Mouse (Mus musculus) ES-Bruce4 (cell line): Measurements from ENCODE around the gene Tigit. TPM values are rescaled to one million over a fixed set of nuclear protein-coding genes. Genes with fewer than 3 reads are reported as not detected.

ENCODE experiments used
- H3K27ac ChIP-seq: 2 replicates; pipeline ENCODE4 v1.5.1; 2012; ENCODE audit warnings: low read length, inconsistent platforms; ENCODE audit not compliant: insufficient read depth
- H3K27me3 ChIP-seq: 2 replicates; pipeline ENCODE4 v1.6.1; 2012; ENCODE audit warnings: mild to moderate bottlenecking, low read length, inconsistent platforms; ENCODE audit not compliant: control insufficient read depth, poor library complexity, insufficient read depth, severe bottlenecking
- H3K36me3 ChIP-seq: 2 replicates; pipeline ENCODE4 v1.6.1; 2012; ENCODE audit warnings: inconsistent platforms, mild to moderate bottlenecking, low read length, moderate library complexity; ENCODE audit not compliant: control insufficient read depth, poor library complexity, insufficient read depth, severe bottlenecking
- H3K4me1 ChIP-seq: one replicate; pipeline ENCODE4 v1.8.1; 2011; ENCODE audit warnings: low read length; ENCODE audit not compliant: control insufficient read depth, insufficient read depth
- H3K4me3 ChIP-seq: 2 replicates; pipeline ENCODE4 v1.5.1; 2011; ENCODE audit warnings: low read depth, mild to moderate bottlenecking, low read length
- H3K9ac ChIP-seq: 2 replicates; pipeline ENCODE4 v1.6.1; 2012; ENCODE audit warnings: low read depth, mild to moderate bottlenecking, inconsistent platforms; ENCODE audit not compliant: poor library complexity, severe bottlenecking
- H3K9me3 ChIP-seq: replicated peaks from 2 replicates; pipeline ENCODE4 v1.6.1; 2012; ENCODE audit warnings: mild to moderate bottlenecking, low read length, inconsistent platforms; ENCODE audit not compliant: control insufficient read depth, poor library complexity, insufficient read depth, severe bottlenecking
- CTCF ChIP-seq: IDR thresholded peaks from one replicate; pipeline ENCODE4 v1.8.1; 2011; ENCODE audit warnings: low read depth, low read length
- EP300 ChIP-seq: IDR thresholded peaks from 2 replicates; pipeline ENCODE4 v1.6.1; 2011; ENCODE audit warnings: low read depth, low read length; ENCODE audit not compliant: insufficient read depth
- POLR2A ChIP-seq: IDR thresholded peaks from one replicate; pipeline ENCODE4 v1.8.1; 2011; ENCODE audit warnings: low read length; ENCODE audit not compliant: insufficient read depth
- polyA plus RNA-seq: library from polyadenylated mRNA; stranded (reverse); fragments of >200 nt; gene quantifications from 2 replicates; pipeline ENCODE4 v1.2.4, GENCODE M21; 2011; ENCODE audit warnings: low read depth; ENCODE audit not compliant: missing spikeins, insufficient read depth, insufficient read length

Tigit gene
- polyA plus RNA-seq, 1 experiment = not detected

- H3K9me3 ChIP-seq = no peaks in the 10 kb centered on the region
- no peaks in the 10 kb centered on the region for H3K27me3 ChIP-seq
- no peak overlapping the region for H3K4me3 ChIP-seq
- H3K36me3 ChIP-seq = no peaks in the 10 kb centered on the region
- H3K9ac ChIP-seq = no peak overlapping the region
- TF ChIP-seq EP300 (no peak), CTCF (no peak), POLR2A (no peak)
- no peaks in the 10 kb centered on the region for H3K4me1 ChIP-seq
- H3K27ac ChIP-seq = no peak overlapping the region
Measured at GRCm38 (mm10) chr16:43646943-43647342, 17.0 kb downstream of the Tigit start.

DNA sequence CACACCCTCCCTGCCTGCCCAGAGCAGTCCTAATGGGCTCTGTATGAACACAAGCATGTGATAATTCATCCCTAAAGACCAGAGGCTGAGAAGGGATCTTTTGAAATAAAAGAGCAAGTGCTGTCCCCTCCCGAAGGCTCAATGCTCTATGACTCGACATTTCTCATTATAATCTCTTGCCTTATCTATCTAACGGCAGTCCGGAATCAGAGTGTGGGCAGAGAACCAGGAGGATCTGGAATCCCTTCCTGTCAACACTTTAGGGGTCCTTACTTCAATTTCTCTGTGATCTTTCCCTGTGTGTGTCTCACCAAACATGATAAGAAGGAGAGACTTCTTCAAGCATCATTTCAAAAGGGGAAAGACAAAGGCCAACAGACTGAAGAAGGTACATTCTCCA is 18.1 kb downstream of the Tigit start:
- no peak for TF ChIP-seq EP300
- Histone ChIP-seq H3K4me1 (no peaks in the 10 kb centered on the region), H3K27ac (no peak overlapping the region), H3K9ac (no peak overlapping the region), H3K9me3 (no peaks in the 10 kb centered on the region), H3K27me3 (no peaks in the 10 kb centered on the region), H3K36me3 (no peaks in the 10 kb centered on the region), H3K4me3 (no peak overlapping the region)

DNA sequence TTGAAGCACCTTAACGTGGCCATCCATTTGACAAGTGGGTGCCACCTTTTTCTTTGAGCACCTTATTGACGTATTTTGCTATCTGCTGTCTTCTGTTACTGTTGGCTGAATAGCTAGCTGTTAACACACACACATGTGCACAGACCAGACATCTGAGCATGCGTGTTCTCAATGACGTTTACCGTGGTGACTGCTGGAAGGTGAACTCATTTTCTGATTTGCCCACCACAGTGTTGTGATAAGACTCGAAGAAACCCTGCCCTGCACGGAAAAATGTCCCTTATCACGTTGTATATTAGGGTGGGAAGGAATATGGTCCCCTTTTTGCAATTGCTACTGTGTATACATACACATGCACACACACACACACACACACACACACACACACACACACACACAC is 22.7 kb downstream of the Tigit start:
- no peak overlapping the region for H3K4me3 ChIP-seq

GRCm38 (mm10) chr16:43638406-43639049 is 25.4 kb downstream of the Tigit start:
- Histone ChIP-seq H3K4me1 (peaks cover 2% of the 10 kb centered on the region), H3K27me3 (peaks cover 2% of the 10 kb centered on the region; the same call in 1 of the 2 replicates), H3K9me3 (no peaks in the 10 kb centered on the region), H3K9ac (no peak overlapping the region), H3K27ac (no peak overlapping the region), H3K36me3 (no peaks in the 10 kb centered on the region), H3K4me3 (no peak overlapping the region)
- TF ChIP-seq POLR2A = no peak
- no peak for TF ChIP-seq EP300
- TF ChIP-seq CTCF = no peak

More for the DNA sequence above, 22.7 kb downstream of the Tigit start:
- no peak overlapping the region for H3K9ac ChIP-seq
- H3K9me3 ChIP-seq = no peaks in the 10 kb centered on the region
- H3K4me1 ChIP-seq = peaks cover 2% of the 10 kb centered on the region
- no peak overlapping the region for H3K27ac ChIP-seq
- H3K36me3 ChIP-seq = no peaks in the 10 kb centered on the region
- H3K27me3 ChIP-seq = peaks cover 2% of the 10 kb centered on the region; the same call in 1 of the 2 replicates
- TF ChIP-seq POLR2A = no peak
- TF ChIP-seq CTCF = no peak
- no peak for TF ChIP-seq EP300

- no peaks in the 10 kb centered on the region for H3K36me3 ChIP-seq
- no peaks in the 10 kb centered on the region for H3K9me3 ChIP-seq
- TF ChIP-seq CTCF = no peak
- TF ChIP-seq POLR2A = no peak
- TF ChIP-seq EP300 = no peak
- peaks cover 2% of the 10 kb centered on the region; the same call in 1 of the 2 replicates for H3K27me3 ChIP-seq
- no peak overlapping the region for H3K9ac ChIP-seq
- no peak overlapping the region for H3K27ac ChIP-seq
- no peak overlapping the region for H3K4me3 ChIP-seq
- H3K4me1 ChIP-seq = peaks cover 2% of the 10 kb centered on the region
Measured at GRCm38 (mm10) chr16:43637241-43637640, 26.7 kb downstream of the Tigit start.

- Histone ChIP-seq H3K4me3 (no peak overlapping the region), H3K9me3 (no peaks in the 10 kb centered on the region), H3K27ac (no peak overlapping the region), H3K27me3 (peaks cover 2% of the 10 kb centered on the region; the same call in 1 of the 2 replicates), H3K4me1 (peaks cover 2% of the 10 kb centered on the region), H3K36me3 (no peaks in the 10 kb centered on the region), H3K9ac (no peak overlapping the region)
- no peak for TF ChIP-seq CTCF
- TF ChIP-seq EP300 = no peak
- no peak for TF ChIP-seq POLR2A
Measured at GRCm38 (mm10) chr16:43634037-43634436, 29.9 kb downstream of the Tigit start.
